ENCODE assay signal across 26 mouse cellular contexts in the genomic region with DNA sequence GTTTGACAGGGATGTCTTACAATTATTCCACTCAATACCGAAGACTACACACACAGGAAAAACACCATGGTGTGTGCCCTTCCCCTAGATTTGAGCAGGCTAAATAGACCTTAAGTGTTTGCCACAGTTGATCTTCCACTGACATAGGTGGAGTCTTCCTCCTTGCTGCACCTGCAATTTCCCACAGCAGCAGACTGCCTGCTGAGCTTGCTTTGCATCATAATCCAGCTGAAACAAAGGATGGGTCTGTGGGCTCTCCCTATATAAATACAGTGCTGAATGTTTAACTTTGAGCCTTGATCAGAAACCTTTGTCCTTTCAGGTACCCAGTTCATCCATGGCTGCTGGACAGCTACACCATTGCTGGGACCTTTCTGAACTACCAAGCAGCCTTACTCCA.
"Had no signal": no experiment of that assay in that cellular context is flagged by ENCODE, and none has a peak within 500 bp of the region (broad histone marks: within the 10 kb centered on the region; RNA-seq: fewer than 3 reads in every experiment).

No protein-coding gene starts in this region.

- ATAC-seq: hindbrain, embryonic 16.5 days; inflammation-experienced regulatory T-cells, adult 6 months; intestine, embryonic 15.5 days; intestine, postnatal 0 days had no signal

- H3K9me3 ChIP-seq: heart, embryonic 10.5 days; heart, embryonic 13.5 days; heart, embryonic 15.5 days; hindbrain, embryonic 12.5 days; intestine, embryonic 15.5 days; limb, embryonic 10.5 days; limb, embryonic 12.5 days; liver, embryonic 13.5 days; liver, embryonic 15.5 days had no signal

- H3K27ac ChIP-seq: heart, embryonic 10.5 days; heart, embryonic 13.5 days; heart, embryonic 15.5 days; hindbrain, embryonic 12.5 days; hindbrain, embryonic 14.5 days; intestine, embryonic 15.5 days; layer of hippocampus, adult 2 months; left cerebral cortex, adult 2 months; limb, embryonic 10.5 days; limb, embryonic 12.5 days; liver, embryonic 13.5 days; liver, embryonic 15.5 days had no signal

- H3K4me1 ChIP-seq: heart, embryonic 10.5 days; heart, embryonic 13.5 days; heart, embryonic 15.5 days; hindbrain, embryonic 12.5 days; intestine, embryonic 15.5 days; limb, embryonic 10.5 days; limb, embryonic 12.5 days; liver, embryonic 13.5 days; liver, embryonic 15.5 days had no signal

- H3K27me3 ChIP-seq: heart, embryonic 13.5 days; heart, embryonic 15.5 days; hindbrain, embryonic 12.5 days; intestine, embryonic 15.5 days; limb, embryonic 12.5 days; liver, embryonic 13.5 days; liver, embryonic 15.5 days had no signal

- DNase-seq: gastrocnemius, postnatal 14 days; heart, adult 18-20 months; heart, postnatal 14 days; heart, postnatal 36 days; kidney, adult 18-20 months; kidney, adult 8-10 months; kidney, postnatal 10 days; kidney, postnatal 25 days; kidney, postnatal 4 days; liver; liver, embryonic 13.5 days had no signal

- H3K9ac ChIP-seq: heart, embryonic 13.5 days; heart, embryonic 15.5 days; hindbrain, embryonic 12.5 days; hindbrain, embryonic 14.5 days; intestine, embryonic 15.5 days; limb, embryonic 12.5 days; liver, embryonic 13.5 days; liver, embryonic 15.5 days had no signal

- H3K4me3 ChIP-seq: heart, embryonic 10.5 days; heart, embryonic 13.5 days; heart, embryonic 15.5 days; hindbrain, embryonic 12.5 days; intestine, embryonic 15.5 days; layer of hippocampus, adult 2 months; left cerebral cortex, adult 2 months; limb, embryonic 10.5 days; limb, embryonic 12.5 days; liver, embryonic 13.5 days; liver, embryonic 15.5 days had no signal

- H3K36me3 ChIP-seq: heart, embryonic 10.5 days; heart, embryonic 13.5 days; heart, embryonic 15.5 days; hindbrain, embryonic 12.5 days; intestine, embryonic 15.5 days; limb, embryonic 10.5 days; limb, embryonic 12.5 days; liver, embryonic 13.5 days; liver, embryonic 15.5 days had no signal

- H3K4me2 ChIP-seq: heart, embryonic 13.5 days; heart, embryonic 15.5 days; hindbrain, embryonic 12.5 days; hindbrain, embryonic 14.5 days; intestine, embryonic 15.5 days; limb, embryonic 12.5 days; liver, embryonic 11.5 days; liver, embryonic 13.5 days; liver, embryonic 15.5 days had no signal
